Mouse (Mus musculus): Measurements from ENCODE around the gene Olfr420. TPM values are rescaled to one million over a fixed set of nuclear protein-coding genes. Genes with fewer than 3 reads are reported as not detected.

The Olfr420 gene
- total RNA-seq (2021): not detected
- long read RNA-seq, experiment 1: 0 reads
- long read RNA-seq, experiment 2: 0 reads

- no peak for DNase-seq (ENCODE audit: low spot score in 2 of 2)
Observed at GRCm38 (mm10) chr1:174155333-174155732, at the start of gene Olfr420. Olfr420 (plus strand) TSS chr1:174155633.

GRCm38 (mm10) chr1:174121062-174121461, 34.4 kb upstream of the Olfr420 start, which contains the start of gene Olfr231:
Olfr231 (minus strand) TSS chr1:174121162.
- DNase-seq (ENCODE audit: low spot score in 2 of 2): no peak

GRCm38 (mm10) chr1:174131217-174131616, 24.2 kb upstream of the Olfr420 start, which contains the start of gene Olfr424:
Olfr424 (plus strand) TSS chr1:174131517.
- no peak for DNase-seq (ENCODE audit: low spot score in 2 of 2)

GRCm38 (mm10) chr1:174131999-174132398, 23.4 kb upstream of the Olfr420 start:
- no peak for DNase-seq (ENCODE audit: low spot score in 2 of 2)

GRCm38 (mm10) chr1:174141384-174141783, 14.0 kb upstream of the Olfr420 start:
- DNase-seq (ENCODE audit: low spot score in 2 of 2): no peak

- no peak for DNase-seq (ENCODE audit: low spot score in 2 of 2)
Observed at GRCm38 (mm10) chr1:174146696-174147095, 8.7 kb upstream of the Olfr420 start.

- DNase-seq (ENCODE audit: low spot score in 2 of 2): no peak
Observed at GRCm38 (mm10) chr1:174149289-174149688, 6.1 kb upstream of the Olfr420 start.

- DNase-seq (ENCODE audit: low spot score in 2 of 2): no peak
Observed at GRCm38 (mm10) chr1:174157622-174158021, 2.2 kb downstream of the Olfr420 start.

- no peak for DNase-seq (ENCODE audit: low spot score in 2 of 2)
Observed at GRCm38 (mm10) chr1:174158512-174158911, 3.1 kb downstream of the Olfr420 start.

- DNase-seq (ENCODE audit: low spot score in 2 of 2): no peak
Observed at GRCm38 (mm10) chr1:174159095-174159494, 3.7 kb downstream of the Olfr420 start.

GRCm38 (mm10) chr1:174169024-174169423, 13.6 kb downstream of the Olfr420 start:
- DNase-seq (ENCODE audit: low spot score in 2 of 2): no peak

- no peak for DNase-seq (ENCODE audit: low spot score in 2 of 2)
Observed at GRCm38 (mm10) chr1:174170706-174171501, 15.5 kb downstream of the Olfr420 start.

- no peak for DNase-seq (ENCODE audit: low spot score in 2 of 2)
Observed at GRCm38 (mm10) chr1:174171537-174171936, 16.1 kb downstream of the Olfr420 start.

GRCm38 (mm10) chr1:174172605-174173004, 17.2 kb downstream of the Olfr420 start, which contains the start of gene Spta1:
Spta1 (plus strand) TSS chr1:174172776.
- DNase-seq (ENCODE audit: low spot score in 2 of 2): no peak

GRCm38 (mm10) chr1:174204699-174205098, 49.3 kb downstream of the Olfr420 start:
- no peak for DNase-seq (ENCODE audit: low spot score in 2 of 2)

Other genes with a start within 250 kb of the Olfr420 start
- gene Ifi211, start 242.6 kb upstream of the Olfr420 start, total RNA-seq (2021): under 1 TPM; 0.65 to 0.87 TPM
- gene Mndal, start 213.1 kb upstream of the Olfr420 start, total RNA-seq (2021): 10 to 100 TPM in 1 of 2 experiments, 1 to 10 TPM in 1; 8.4 to 10.1 TPM
- 1 to 10 TPM; 6.4 to 6.5 TPM for gene Ifi203, start 213.0 kb upstream of the Olfr420 start, total RNA-seq (2021)
- not detected for gene Ifi202b, start 172.9 kb upstream of the Olfr420 start, total RNA-seq (2021)
- gene Ifi205, start 123.8 kb upstream of the Olfr420 start, total RNA-seq (2021): under 1 TPM; 0.68 to 0.70 TPM
- not detected for gene Olfr433, start 114.9 kb upstream of the Olfr420 start, total RNA-seq (2021)
- gene Olfr432, start 106.4 kb upstream of the Olfr420 start, total RNA-seq (2021): not detected
- not detected for gene Olfr430, start 89.0 kb upstream of the Olfr420 start, total RNA-seq (2021)
- gene Olfr429, start 71.3 kb upstream of the Olfr420 start, total RNA-seq (2021): not detected
- gene Olfr427, start 58.7 kb upstream of the Olfr420 start, total RNA-seq (2021): not detected
- not detected for gene Olfr231, start 34.5 kb upstream of the Olfr420 start, total RNA-seq (2021)
- not detected for gene Olfr424, start 24.1 kb upstream of the Olfr420 start, total RNA-seq (2021)
- gene Spta1, start 17.1 kb downstream of the Olfr420 start, total RNA-seq (2021): 10 to 100 TPM in 1 of 2 experiments, 1 to 10 TPM in 1; 5.0 to 10.4 TPM
- gene Olfr419, start 96.4 kb downstream of the Olfr420 start, total RNA-seq (2021): not detected
- not detected for gene Mptx1, start 174.9 kb downstream of the Olfr420 start, total RNA-seq (2021)
- not detected for gene Olfr417, start 209.5 kb downstream of the Olfr420 start, total RNA-seq (2021)
- gene Olfr248, start 235.4 kb downstream of the Olfr420 start, total RNA-seq (2021): not detected

Measured in adrenal gland, postnatal 4 days (tissue).